Mouse (Mus musculus) bone marrow macrophage, adult 2 months (primary cell): ENCODE data around the gene Commd8.

ENCODE experiments used
- CTCF ChIP-seq: IDR thresholded peaks from 2 replicates; pipeline ENCODE4 v1.5.1; 2012; ENCODE audit warnings: low read depth, mild to moderate bottlenecking, low read length, moderate library complexity
- POLR2A ChIP-seq: IDR thresholded peaks from 2 replicates; pipeline ENCODE4 v1.6.1; 2012; ENCODE audit warnings: mild to moderate bottlenecking, low read depth, low read length, borderline replicate concordance

DNA sequence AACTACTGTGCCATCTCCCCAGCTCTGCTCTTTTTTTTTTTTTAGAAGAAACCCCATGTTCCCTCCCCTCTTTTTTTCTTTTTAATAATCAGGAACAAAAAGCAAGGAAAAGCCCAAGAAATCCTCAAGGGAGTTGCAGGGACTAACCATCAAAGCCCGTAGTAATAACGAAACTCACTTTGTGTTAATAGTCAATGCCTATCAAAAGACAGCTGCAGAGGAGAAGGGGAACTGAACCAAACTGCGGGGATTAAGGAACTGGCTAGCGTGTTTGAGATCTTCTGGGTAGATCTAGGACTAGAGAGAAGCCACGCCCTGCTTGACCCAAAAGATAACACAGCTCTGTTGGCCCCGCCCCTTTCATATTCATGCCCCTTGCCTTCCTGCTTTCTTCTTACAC is 15.9 kb upstream of the Commd8 start:
- TF ChIP-seq POLR2A (no peak), CTCF (no peak)
